Mouse (Mus musculus) inflammation-experienced regulatory T-cells, adult 6 months (primary cell): ENCODE measurements around the gene Eif4enif1. TPM values are rescaled to one million over a fixed set of nuclear protein-coding genes. Genes with fewer than 3 reads are reported as not detected.

Experiments
- ATAC-seq: one replicate; pipeline ENCODE4 v1.8.0; 2017
- polyA plus RNA-seq, 3 experiments: library from polyadenylated mRNA; unstranded; fragments of 100-300 nt; shearing (Covaris generic); gene quantifications; one replicate each; pipeline ENCODE4 v1.2.1; 2017

Eif4enif1 gene
- polyA plus RNA-seq, 3 experiments from 2014 or later = 57.1 to 81.6 (median 75.7) TPM

DNA sequence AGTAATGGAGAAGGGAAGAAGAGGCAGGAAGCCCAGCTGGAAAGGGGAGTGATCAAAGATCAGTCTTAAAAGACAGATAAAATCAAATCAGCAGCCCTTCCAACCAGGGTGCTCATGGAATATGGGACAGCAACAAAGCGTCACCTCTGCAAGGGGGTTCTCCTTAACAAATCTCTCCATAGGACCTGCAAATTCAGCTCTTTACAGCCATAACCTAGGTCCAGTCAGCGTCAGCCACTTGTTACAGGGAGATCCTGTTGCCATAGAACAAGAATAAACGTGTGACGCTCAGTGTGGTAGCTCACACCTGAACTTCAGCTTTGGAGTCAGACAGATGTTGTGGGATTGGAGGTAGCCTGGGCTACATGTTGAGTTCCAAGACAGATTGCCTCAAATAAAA, 67.0 kb downstream of the Eif4enif1 start:
- ATAC-seq = no peak

DNA sequence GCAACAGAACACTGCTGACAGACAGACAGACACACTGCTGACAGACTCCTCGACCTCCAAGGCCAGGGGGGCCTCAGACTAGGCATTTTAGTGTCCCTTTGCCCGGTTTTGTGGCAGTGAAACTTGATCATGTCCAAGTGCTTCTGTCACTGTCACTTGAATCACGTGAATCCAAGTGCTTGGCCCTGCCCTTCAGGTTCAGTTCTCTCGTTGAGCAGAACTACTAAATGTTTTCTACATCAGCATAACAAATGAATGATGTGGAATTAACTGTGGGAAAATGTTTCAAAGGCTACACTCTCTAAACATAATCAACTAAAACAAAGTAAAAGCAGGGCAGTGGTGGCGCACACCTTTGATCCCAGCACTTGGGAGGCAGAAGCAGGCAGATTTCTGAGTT, 76.2 kb downstream of the Eif4enif1 start:
- ATAC-seq = no peak

DNA sequence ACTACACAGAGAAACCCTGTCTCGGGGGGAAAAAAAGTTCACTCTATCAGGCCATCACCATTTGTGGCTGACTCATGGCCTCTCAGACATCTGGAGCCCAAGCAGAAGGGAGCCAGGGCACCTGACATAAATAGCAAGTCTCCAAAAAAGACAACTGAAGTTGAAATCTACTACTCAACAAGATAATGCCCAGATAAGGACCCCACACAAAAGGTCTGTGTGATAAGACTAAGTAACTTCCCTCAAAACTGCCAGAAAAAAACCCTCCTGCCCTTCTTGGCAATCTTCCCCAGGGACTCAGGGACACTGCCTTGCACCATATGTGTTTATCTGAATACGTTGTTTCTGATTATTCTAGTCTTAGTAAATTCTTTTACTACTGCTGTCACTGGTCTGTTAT, 77.5 kb downstream of the Eif4enif1 start:
- no peak for ATAC-seq

DNA sequence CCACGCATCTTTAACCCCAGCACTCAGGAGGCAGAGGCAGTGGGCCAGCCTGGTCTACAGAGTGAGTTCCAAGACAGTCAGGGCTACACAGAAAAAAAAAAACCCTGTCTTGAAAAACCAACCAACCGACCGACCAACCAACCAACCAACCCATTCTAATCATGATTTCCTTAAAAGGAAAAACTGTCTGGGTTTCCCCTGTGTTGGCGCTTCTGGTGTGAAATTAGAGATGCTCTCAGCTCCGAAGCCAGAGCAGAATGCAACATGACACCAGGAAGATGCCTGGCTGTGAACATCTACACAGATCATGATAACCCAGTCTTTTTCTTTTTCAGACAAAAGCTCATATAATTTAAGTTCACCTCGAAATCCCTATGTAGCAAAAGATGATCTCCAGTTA, 80.7 kb downstream of the Eif4enif1 start:
- ATAC-seq = no peak

- ATAC-seq = no peak
These were observed 81.5 kb downstream of the Eif4enif1 start for GRCm38 (mm10) chr11:3283645-3284044.

GRCm38 (mm10) chr11:3285940-3286339, 83.7 kb downstream of the Eif4enif1 start:
- ATAC-seq = no peak

GRCm38 (mm10) chr11:3287131-3287530, 84.9 kb downstream of the Eif4enif1 start:
- no peak for ATAC-seq

GRCm38 (mm10) chr11:3287921-3288320, 85.7 kb downstream of the Eif4enif1 start:
- ATAC-seq = no peak

DNA sequence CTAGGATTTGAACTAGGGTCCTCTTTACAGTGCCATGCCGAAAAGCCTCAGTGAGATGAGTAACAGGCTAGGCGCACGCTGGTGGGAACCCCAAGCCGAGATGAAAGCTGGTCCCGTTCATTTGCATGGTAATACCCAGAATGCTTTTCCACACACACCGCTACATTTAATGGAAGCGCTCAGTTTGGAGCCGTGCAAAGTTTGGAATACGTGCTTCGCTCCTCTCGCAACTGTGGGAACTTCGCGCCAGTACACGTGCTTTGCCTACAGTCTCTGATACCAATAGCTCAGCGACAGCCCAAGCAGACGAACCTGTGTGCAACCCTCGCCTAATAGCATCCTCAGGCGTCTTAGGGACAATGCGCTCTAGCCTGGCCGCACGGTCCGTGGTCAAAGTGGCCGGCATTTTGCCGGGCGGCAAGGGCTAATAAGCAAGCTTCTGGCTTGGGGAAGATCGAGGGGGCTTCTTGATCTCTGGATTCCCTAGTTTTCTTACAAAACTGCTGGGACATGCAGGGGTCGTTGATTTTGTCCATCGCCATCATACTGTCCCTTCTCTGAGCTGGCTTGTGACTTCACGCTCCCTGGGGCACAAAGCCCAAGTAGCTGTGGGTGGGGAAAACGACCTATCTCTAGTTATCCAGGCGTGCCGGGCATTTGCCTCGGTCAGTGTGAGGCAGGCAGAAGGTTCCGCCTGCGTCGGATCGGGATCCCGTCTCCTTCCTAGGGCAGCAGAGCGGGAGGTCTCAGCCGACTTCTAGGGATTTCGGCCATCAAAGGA, 86.5 kb downstream of the Eif4enif1 start, which contains the start of gene Patz1:
Gene Patz1, plus strand, starts transcription at position 354 of the 781 bp plus-strand sequence.
- ATAC-seq = peak; percentile 9

GRCm38 (mm10) chr11:3289302-3289802, 87.2 kb downstream of the Eif4enif1 start:
- ATAC-seq = peak; percentile 52

DNA sequence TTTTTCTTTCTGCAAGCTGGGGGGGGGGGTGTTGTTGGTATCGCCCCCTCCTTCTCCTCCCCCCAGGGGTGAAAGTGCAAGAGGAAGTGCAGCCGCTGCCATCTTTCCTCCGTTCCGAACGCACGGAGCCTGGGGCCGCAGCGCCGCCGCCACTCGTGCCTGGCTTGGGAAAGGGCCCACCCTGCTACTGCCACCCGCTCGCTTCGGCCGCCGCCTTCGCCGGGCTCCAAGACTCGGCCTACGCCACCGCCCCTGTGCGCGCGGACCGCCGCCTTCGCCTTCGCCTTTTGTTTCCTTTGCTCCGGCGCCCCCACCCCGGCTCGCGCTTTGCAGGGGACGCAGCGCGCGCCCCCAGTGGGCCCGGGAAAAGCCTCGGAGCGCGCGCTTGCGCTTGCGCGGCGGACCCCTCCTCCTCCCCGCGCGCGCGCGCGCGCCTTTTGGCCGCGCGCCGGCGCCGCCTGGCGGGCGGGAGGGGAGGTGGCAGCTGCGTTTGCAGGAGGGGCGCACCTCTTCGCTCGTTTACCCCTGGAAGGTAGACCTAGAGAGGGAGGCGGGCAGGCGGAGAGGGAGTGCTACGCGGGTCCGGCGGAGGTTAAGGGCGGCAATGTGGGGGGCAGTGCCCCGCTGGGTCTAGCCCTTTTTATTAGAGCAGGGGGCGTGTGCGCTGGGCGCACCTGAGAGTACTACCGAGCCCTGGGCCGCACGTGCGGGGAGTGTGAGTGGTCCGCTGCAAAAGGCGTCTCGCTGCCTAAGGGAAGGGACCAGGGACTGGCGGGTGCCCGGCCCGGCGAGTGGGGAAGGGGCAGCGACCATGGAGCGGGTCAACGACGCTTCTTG, 87.8 kb downstream of the Eif4enif1 start:
- ATAC-seq = peak; percentile 52

- no peak for ATAC-seq
These were observed 88.6 kb downstream of the Eif4enif1 start for GRCm38 (mm10) chr11:3290640-3291310.

- ATAC-seq = no peak
These were observed 89.3 kb downstream of the Eif4enif1 start for GRCm38 (mm10) chr11:3291311-3292061.

- no peak for ATAC-seq
These were observed 89.8 kb downstream of the Eif4enif1 start for GRCm38 (mm10) chr11:3292062-3292421.

GRCm38 (mm10) chr11:3292711-3293249, 90.6 kb downstream of the Eif4enif1 start:
- no peak for ATAC-seq

DNA sequence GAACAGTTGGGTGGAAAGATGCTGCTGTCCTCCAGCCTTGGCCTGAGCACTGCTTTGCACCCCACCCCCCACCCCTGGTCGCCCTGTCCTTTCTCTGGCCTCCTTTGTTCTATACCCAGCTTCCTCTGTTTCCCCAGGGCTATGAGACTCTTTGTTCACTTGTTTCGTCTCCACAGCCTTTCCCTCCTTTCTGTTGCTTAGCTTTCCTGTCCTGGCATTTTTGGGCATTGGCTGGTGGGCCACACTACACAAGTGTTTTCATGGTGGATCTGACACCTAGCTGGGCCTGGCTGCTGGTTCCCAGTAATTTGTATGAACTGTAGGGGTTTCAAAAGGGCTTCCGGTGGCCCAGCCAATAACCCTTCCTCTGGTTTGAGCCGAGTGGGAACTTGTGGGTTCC, 91.2 kb downstream of the Eif4enif1 start:
- ATAC-seq = no peak

Other genes starting within 250 kb of the Eif4enif1 start
- 10 to 100 TPM; 25.9 to 49.0 (median 44.6) TPM for gene Sfi1, start 8.9 kb upstream of the Eif4enif1 start, polyA plus RNA-seq
- 100 to 1,000 TPM; 162 to 177 (median 172) TPM for gene Drg1, start 64.0 kb downstream of the Eif4enif1 start, polyA plus RNA-seq
- gene Patz1, start 86.5 kb downstream of the Eif4enif1 start, polyA plus RNA-seq = 10 to 100 TPM; 15.5 to 19.6 (median 16.0) TPM
- gene Pik3ip1, start 128.0 kb downstream of the Eif4enif1 start, polyA plus RNA-seq = 10 to 100 TPM; 11.5 to 59.1 (median 35.3) TPM
- 10 to 100 TPM; 84.8 to 90.3 (median 87.8) TPM for gene Limk2, start 206.8 kb downstream of the Eif4enif1 start, polyA plus RNA-seq
- 10 to 100 TPM; 16.8 to 28.4 (median 21.9) TPM for gene Rnf185, start 250.0 kb downstream of the Eif4enif1 start, polyA plus RNA-seq